Mouse (Mus musculus): ENCODE measurements around the gene Slc45a2.

GRCm38 (mm10) chr15:10970777-10971176 is 29.7 kb upstream of the Slc45a2 start:
- TF ChIP-seq CTCF (IDR thresholded peaks at IDR 0.05; ENCODE audit: control insufficient read depth, insufficient read depth, insufficient read length) (no peak), USF1 (IDR thresholded peaks at IDR 0.05; ENCODE audit: low read depth) (no peak), MAX (IDR thresholded peaks at IDR 0.05) (no peak), FOSL1 (IDR thresholded peaks at IDR 0.05; ENCODE audit: insufficient read depth, low read length, poor library complexity, severe bottlenecking) (no peak), CEBPB (IDR thresholded peaks at IDR 0.05; ENCODE audit: low read depth) (no peak), MYOD1 (IDR thresholded peaks at IDR 0.05; ENCODE audit: control insufficient read depth, insufficient read length, low read depth) (no peak)
